Mouse (Mus musculus) MEL (cell line): Measurements from ENCODE around the gene Nlgn3. TPM values are rescaled to one million over a fixed set of nuclear protein-coding genes. Genes with fewer than 3 reads are reported as not detected.

Experiments
- DNase-seq: peaks from one replicate; pipeline ENCODE4 v3.0.0; 2011; ENCODE audit warnings: low read depth, low spot score
- H3K27ac ChIP-seq: 2 replicates; pipeline ENCODE4 v1.5.1; 2012; ENCODE audit warnings: low read depth, mild to moderate bottlenecking, control low read depth, low read length, moderate library complexity; ENCODE audit not compliant: control insufficient read depth
- H3K27me3 ChIP-seq, 2 experiments: fragments of 150-350 bp in 1 of 2; sonication (generic) in 1 of 2; 2 replicates each; pipeline ENCODE4 v1.6.1; 2012; ENCODE audit warnings: low read length in 2 of 2, mild to moderate bottlenecking in 2 of 2, improper control_type of control experiment in 1 of 2, moderate library complexity in 1 of 2; ENCODE audit not compliant: insufficient read depth in 2 of 2, control insufficient read depth in 1 of 2
- H3K36me3 ChIP-seq, 2 experiments: 2 replicates each; pipeline ENCODE4 v1.6.1; 2012 to 2014; ENCODE audit warnings: low read length in 2 of 2, improper control_type of control experiment in 1 of 2, inconsistent platforms in 1 of 2, mild to moderate bottlenecking in 1 of 2; ENCODE audit not compliant: insufficient read depth in 2 of 2, control insufficient read depth in 1 of 2
- H3K4me1 ChIP-seq, 2 experiments: fragments of 150-350 bp in 1 of 2; sonication (generic) in 1 of 2; 2 replicates each; pipeline ENCODE4 v1.6.1; 2012; ENCODE audit warnings: low read length in 2 of 2, improper control_type of control experiment in 1 of 2, mild to moderate bottlenecking in 1 of 2; ENCODE audit not compliant: insufficient read depth in 2 of 2, control insufficient read depth in 1 of 2
- H3K4me3 ChIP-seq, 2 experiments: fragments of 150-350 bp in 1 of 2; sonication (generic) in 1 of 2; 2 replicates each; pipeline ENCODE4 v1.5.1; 2012; ENCODE audit warnings: low read depth in 2 of 2, low read length in 2 of 2, mild to moderate bottlenecking in 2 of 2, moderate library complexity in 2 of 2, control low read depth in 1 of 2, improper control_type of control experiment in 1 of 2; ENCODE audit not compliant: control insufficient read depth in 1 of 2, insufficient read depth in 1 of 2
- H3K79me2 ChIP-seq: 2 replicates; pipeline ENCODE4 v1.6.1; 2012; ENCODE audit warnings: mild to moderate bottlenecking, low read length, moderate library complexity; ENCODE audit not compliant: control insufficient read depth, poor library complexity, insufficient read depth
- H3K9ac ChIP-seq: 2 replicates; pipeline ENCODE4 v1.6.1; 2012; ENCODE audit warnings: low read depth, mild to moderate bottlenecking, control low read depth, low read length, moderate library complexity; ENCODE audit not compliant: control insufficient read depth, poor library complexity, severe bottlenecking
- H3K9me3 ChIP-seq: fragments of 150-350 bp; sonication (generic); replicated peaks from 2 replicates; pipeline ENCODE4 v1.6.1; 2012; ENCODE audit warnings: mild to moderate bottlenecking, low read length, improper control_type of control experiment, moderate library complexity; ENCODE audit not compliant: insufficient read depth
- CHD2 ChIP-seq: IDR thresholded peaks from 2 replicates; pipeline ENCODE4 v1.6.1; 2011; ENCODE audit warnings: low read length, improper control_type of control experiment
- EP300 ChIP-seq, 2 experiments: IDR thresholded peaks; 2 replicates each; pipeline ENCODE4 v1.6.1; 2011; ENCODE audit warnings: improper control_type of control experiment in 2 of 2, low read length in 2 of 2, low read depth in 1 of 2, mild to moderate bottlenecking in 1 of 2
- GABPA ChIP-seq: IDR thresholded peaks from 2 replicates; pipeline ENCODE4 v1.6.1; 2012; ENCODE audit warnings: low read depth, mild to moderate bottlenecking, inconsistent platforms, low read length, improper control_type of control experiment, moderate library complexity
- KAT2A ChIP-seq: conservative IDR thresholded peaks from 2 replicates; pipeline ENCODE4 v1.6.1; 2012; ENCODE audit warnings: low read depth, low read length, improper control_type of control experiment, inconsistent platforms
- MAZ ChIP-seq: IDR thresholded peaks from 2 replicates; pipeline ENCODE4 v1.6.1; 2012; ENCODE audit warnings: low read depth, mild to moderate bottlenecking, inconsistent platforms, low read length, improper control_type of control experiment
- MYB ChIP-seq: IDR thresholded peaks from 2 replicates; pipeline ENCODE4 v1.6.1; 2011; ENCODE audit warnings: mild to moderate bottlenecking, low read depth, low read length, improper control_type of control experiment
- MYC ChIP-seq: IDR thresholded peaks from 2 replicates; pipeline ENCODE4 v1.6.1; 2011; ENCODE audit warnings: low read depth, mild to moderate bottlenecking, low read length, improper control_type of control experiment, moderate library complexity
- NELFE ChIP-seq: IDR thresholded peaks from 2 replicates; pipeline ENCODE4 v1.6.1; 2011; ENCODE audit warnings: low read depth, low read length, improper control_type of control experiment
- POLR2A ChIP-seq, 2 experiments: IDR thresholded peaks; 2 replicates each; pipeline ENCODE4 v1.6.1; 2011 to 2012; ENCODE audit warnings: low read length in 2 of 2, mild to moderate bottlenecking in 2 of 2, control low read depth in 1 of 2, improper control_type of control experiment in 1 of 2, low read depth in 1 of 2, moderate library complexity in 1 of 2; ENCODE audit not compliant: control insufficient read depth in 1 of 2, insufficient read depth in 1 of 2, poor library complexity in 1 of 2
- POLR2AphosphoS2 ChIP-seq: IDR thresholded peaks from 2 replicates; pipeline ENCODE4 v1.6.1; 2011; ENCODE audit warnings: low read length, improper control_type of control experiment
- SIN3A ChIP-seq: IDR thresholded peaks from 2 replicates; pipeline ENCODE4 v1.6.1; 2012; ENCODE audit warnings: low read length, improper control_type of control experiment, inconsistent platforms
- SMC3 ChIP-seq: IDR thresholded peaks from 2 replicates; pipeline ENCODE4 v1.6.1; 2011; ENCODE audit warnings: low read depth, low read length, improper control_type of control experiment
- USF2 ChIP-seq, 2 experiments: IDR thresholded peaks; 2 replicates each; pipeline ENCODE4 v1.6.1; 2011 to 2012; ENCODE audit warnings: improper control_type of control experiment in 2 of 2, low read length in 2 of 2, borderline replicate concordance in 1 of 2, inconsistent platforms in 1 of 2, low read depth in 1 of 2, mild to moderate bottlenecking in 1 of 2; ENCODE audit not compliant: insufficient read depth in 1 of 2
- ZKSCAN1 ChIP-seq: IDR thresholded peaks from 2 replicates; pipeline ENCODE4 v1.6.1; 2012; ENCODE audit warnings: low read depth, mild to moderate bottlenecking, inconsistent platforms, low read length, improper control_type of control experiment, moderate library complexity
- ZNF384 ChIP-seq: IDR thresholded peaks from 2 replicates; pipeline ENCODE4 v1.6.1; 2012; ENCODE audit warnings: low read depth, mild to moderate bottlenecking, inconsistent platforms, low read length, improper control_type of control experiment
- polyA plus RNA-seq, 2 experiments: library from polyadenylated mRNA; stranded (reverse) in 1 of 2; unstranded in 1 of 2; fragments of >175 nt in 1 of 2; fragments of >200 nt in 1 of 2; gene quantifications; 2 replicates each; pipeline versions ENCODE4 v1.2.1 to v1.2.4; 2012; ENCODE audit warnings: low replicate concordance in 2 of 2, low read depth in 1 of 2; ENCODE audit not compliant: insufficient read length in 2 of 2, insufficient read depth in 1 of 2, missing spikeins in 1 of 2
- total RNA-seq: library from RNA; depleted of rRNA; stranded (reverse); fragments of 300-350 nt; gene quantifications from 2 replicates; pipeline ENCODE4 v1.2.3, GENCODE M21; 2012

The Nlgn3 gene
- total and polyA plus RNA-seq, 3 experiments, result 0.04 to 0.15 TPM; not detected in 1

DNA sequence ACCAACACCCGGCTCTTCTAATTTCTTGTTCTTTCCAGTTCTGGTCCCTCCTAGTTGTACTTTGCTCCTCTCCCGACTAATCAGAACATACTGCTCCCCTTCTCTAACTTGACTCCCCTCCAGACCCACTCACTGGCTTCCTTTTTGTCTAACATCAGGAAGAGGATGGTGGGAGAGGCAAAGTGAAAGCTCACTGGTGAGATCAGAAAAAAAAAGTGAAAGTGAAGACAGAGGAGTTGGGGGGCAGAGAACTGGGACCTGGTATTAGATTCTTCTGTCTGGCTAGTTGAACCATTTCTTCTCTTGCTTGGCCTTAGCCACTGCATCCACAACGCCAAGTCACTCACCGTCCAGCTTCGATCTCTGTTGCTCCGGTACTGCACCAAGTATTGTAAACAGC lies 32.3 kb upstream of the Nlgn3 start:
- DNase-seq, result no peak
- Histone ChIP-seq H3K9me3 (no peaks in the 10 kb centered on the region), H3K9ac (no peak overlapping the region), H3K36me3 (peaks cover 0 to 7% of the 10 kb centered on the region in 2 experiments; a peak in 2 of 4 replicates), H3K4me3 (no peak overlapping the region), H3K27me3 (no peaks in the 10 kb centered on the region), H3K79me2 (no peaks in the 10 kb centered on the region), H3K4me1 (peaks cover 4 to 8% of the 10 kb centered on the region in 2 experiments; a peak in 3 of 4 replicates), H3K27ac (no peak overlapping the region)
- TF ChIP-seq POLR2A (IDR thresholded peaks at IDR 0.05; ENCODE audit: control insufficient read depth in 1 of 2, insufficient read depth in 1 of 2, low read depth in 1 of 2, low read length in 2 of 2, poor library complexity in 1 of 2) (no peak), NELFE (no peak), MYC (no peak), GABPA (no peak), MAZ (no peak), ZKSCAN1 (no peak), KAT2A (no peak), MYB (no peak)

DNA sequence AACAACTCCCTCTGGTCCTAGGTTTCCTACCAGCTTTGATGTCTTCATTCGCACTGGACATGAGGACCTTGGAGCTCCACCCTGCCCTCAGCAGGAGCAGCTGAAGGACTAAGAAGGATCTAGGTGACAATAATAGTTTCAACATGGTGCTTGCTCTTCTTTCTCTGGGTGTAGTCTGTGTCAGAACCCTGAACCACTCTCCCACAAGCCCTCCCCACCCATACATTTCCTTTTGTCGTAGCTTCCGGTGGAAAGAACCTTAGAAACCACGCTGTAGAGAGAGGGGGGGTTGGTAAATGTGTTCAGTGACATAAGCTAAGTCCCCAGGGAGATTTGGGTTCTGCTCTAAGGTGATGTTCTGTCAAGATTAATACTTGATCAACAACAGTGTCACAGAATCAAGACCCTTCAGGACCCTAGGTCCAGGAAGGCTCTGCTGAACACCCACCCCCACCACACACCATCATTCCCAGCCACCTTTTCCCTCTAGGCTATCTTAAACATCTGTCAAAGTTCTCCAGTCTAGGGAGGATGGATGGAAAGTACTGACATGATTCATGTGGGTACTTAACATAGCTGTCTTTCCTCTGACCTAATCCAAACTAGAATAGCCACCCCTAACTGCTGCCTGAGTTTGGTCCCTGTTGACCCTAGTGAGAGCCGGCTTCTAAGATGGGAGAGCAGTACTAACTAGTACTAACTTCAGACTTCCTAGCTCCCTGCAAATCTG lies 30.8 kb upstream of the Nlgn3 start, which contains the start of gene Il2rg:
Il2rg (minus strand) TSS at position 231 of the 730 bp plus-strand sequence.
- DNase-seq, result no peak
- Histone ChIP-seq H3K27me3 (no peaks in the 10 kb centered on the region), H3K36me3 (peaks cover 0 to 7% of the 10 kb centered on the region in 2 experiments; a peak in 2 of 4 replicates), H3K79me2 (no peaks in the 10 kb centered on the region), H3K4me1 (peaks cover 5 to 10% of the 10 kb centered on the region in 2 experiments; a peak in 3 of 4 replicates), H3K4me3 (peak within 1 kb of the TSS; percentile 22 to 33; a peak in 3 of 4 replicates), H3K9ac (peak within 1 kb of the TSS; percentile 31), H3K9me3 (no peaks in the 10 kb centered on the region), H3K27ac (0 out of 2 replicates have a peak within 1 kb of the TSS, but pooled peaks have one; percentile 4)
- TF ChIP-seq SMC3, result no peak
- TF ChIP-seq USF2 (IDR thresholded peaks at IDR 0.05; ENCODE audit: borderline replicate concordance in 1 of 2, insufficient read depth in 1 of 2, low read depth in 1 of 2, low read length in 2 of 2), result no peak
- no peak for TF ChIP-seq POLR2AphosphoS2
- TF ChIP-seq EP300 (IDR thresholded peaks at IDR 0.05; ENCODE audit: low read depth in 1 of 2, low read length in 2 of 2), result no peak
- TF ChIP-seq CHD2, result no peak
- TF ChIP-seq SIN3A, result no peak
- TF ChIP-seq ZNF384, result no peak
